Mouse (Mus musculus) megakaryocyte progenitor cell, adult 5-6 weeks (primary cell): ENCODE measurements around the gene Aff3. TPM values are rescaled to one million over a fixed set of nuclear protein-coding genes. Genes with fewer than 3 reads are reported as not detected.

ENCODE experiments used
- ATAC-seq: replicated peaks from 2 replicates; pipeline ENCODE4 v1.8.0; 2016; ENCODE audit warnings: mild to moderate bottlenecking, moderate TSS enrichment, inconsistent platforms; ENCODE audit not compliant: poor library complexity
- total RNA-seq, 2 experiments: library from RNA; stranded (forward) in 1 of 2; stranded (reverse) in 1 of 2; fragments of 157-497, 149-512 nt in 1 of 2; fragments of 200-1000 nt in 1 of 2; gene quantifications; 2 replicates each; pipeline versions ENCODE4 v1.2.3 to v1.2.4; 2015 to 2017

Aff3 gene
- total RNA-seq, 2 experiments from 2014 or later = 11.8 to 26.9 TPM

GRCm38 (mm10) chr1:38354585-38354984 is 310.2 kb downstream of the Aff3 start:
- no peak for ATAC-seq

GRCm38 (mm10) chr1:38347346-38347745 is 317.4 kb downstream of the Aff3 start:
- no peak for ATAC-seq

DNA sequence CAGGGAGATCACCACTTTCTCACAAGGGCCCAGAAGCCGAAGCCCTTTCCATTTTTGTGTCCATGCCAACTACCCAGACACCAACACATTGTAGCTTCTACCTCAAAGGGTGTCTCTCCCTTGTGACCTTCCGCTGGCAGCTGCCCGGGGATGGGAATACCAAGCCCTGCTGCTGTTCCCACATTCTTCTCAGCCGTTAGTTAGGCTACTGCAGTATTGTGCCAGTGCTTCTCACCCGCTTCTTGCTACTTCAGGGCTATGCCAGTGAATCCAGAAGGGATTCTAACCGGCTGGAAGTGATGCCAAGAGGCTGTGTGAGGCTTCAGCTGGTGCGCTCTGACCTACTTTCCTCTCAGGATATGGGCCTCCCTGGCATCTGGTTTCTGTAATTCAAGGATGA is 330.5 kb downstream of the Aff3 start:
- ATAC-seq = no peak

- ATAC-seq = no peak
These were observed 331.8 kb downstream of the Aff3 start for GRCm38 (mm10) chr1:38332919-38333318.

GRCm38 (mm10) chr1:38324206-38324605 is 340.5 kb downstream of the Aff3 start:
- no peak for ATAC-seq

- peak; percentile 36; the same call in 1 of the 2 replicates for ATAC-seq
These were observed 342.9 kb downstream of the Aff3 start for GRCm38 (mm10) chr1:38321861-38322260.

- peak; percentile 90 for ATAC-seq
These were observed 343.8 kb downstream of the Aff3 start for GRCm38 (mm10) chr1:38320971-38321305.

GRCm38 (mm10) chr1:38320126-38320970 is 344.4 kb downstream of the Aff3 start:
- no peak for ATAC-seq

DNA sequence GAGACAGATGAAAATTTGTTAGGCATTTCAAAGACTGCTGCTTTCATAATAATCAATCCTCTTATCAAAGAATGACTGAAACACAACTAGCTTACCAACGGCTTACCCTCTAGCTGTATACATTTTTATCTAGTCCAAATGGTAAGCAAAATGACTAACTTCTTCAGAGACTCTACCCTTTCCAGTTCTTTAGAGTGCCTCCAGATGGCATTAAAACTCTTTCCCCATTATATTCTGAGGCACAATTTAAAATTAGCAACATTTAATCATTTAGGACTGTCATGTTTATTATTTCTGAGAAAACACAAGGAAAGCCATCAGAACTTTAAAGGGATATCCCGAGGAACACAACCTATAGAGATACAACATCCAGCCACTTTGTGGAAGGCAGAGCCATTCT is 346.1 kb downstream of the Aff3 start:
- ATAC-seq = no peak

DNA sequence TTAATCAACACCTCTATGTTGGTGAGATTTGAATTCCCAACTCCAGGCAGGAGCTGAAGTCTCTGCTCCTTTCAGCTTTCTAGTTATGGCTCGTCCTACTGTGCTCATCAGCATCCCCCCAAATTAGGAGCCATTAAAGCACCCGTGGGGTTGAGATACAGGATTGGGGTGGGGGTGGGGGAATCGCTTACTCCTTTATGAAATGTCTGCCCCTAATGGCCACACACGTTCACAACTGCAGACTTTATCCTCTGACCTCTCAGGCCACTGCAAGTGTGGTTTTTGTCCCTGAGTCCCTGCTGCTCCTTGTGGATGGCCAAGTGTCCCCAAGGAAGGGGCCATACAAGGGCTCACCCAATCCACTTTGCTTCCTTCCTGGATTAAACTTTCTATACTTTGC is 348.8 kb downstream of the Aff3 start:
- no peak for ATAC-seq

- ATAC-seq = no peak
These were observed 354.3 kb downstream of the Aff3 start for GRCm38 (mm10) chr1:38310496-38310895.

- no peak for ATAC-seq
These were observed 354.7 kb downstream of the Aff3 start for GRCm38 (mm10) chr1:38310076-38310475.

- no peak for ATAC-seq
These were observed 355.4 kb downstream of the Aff3 start for GRCm38 (mm10) chr1:38309341-38309740.

GRCm38 (mm10) chr1:38308705-38308996 is 356.1 kb downstream of the Aff3 start:
- no peak for ATAC-seq

- no peak for ATAC-seq
These were observed 356.7 kb downstream of the Aff3 start for GRCm38 (mm10) chr1:38307821-38308704.

DNA sequence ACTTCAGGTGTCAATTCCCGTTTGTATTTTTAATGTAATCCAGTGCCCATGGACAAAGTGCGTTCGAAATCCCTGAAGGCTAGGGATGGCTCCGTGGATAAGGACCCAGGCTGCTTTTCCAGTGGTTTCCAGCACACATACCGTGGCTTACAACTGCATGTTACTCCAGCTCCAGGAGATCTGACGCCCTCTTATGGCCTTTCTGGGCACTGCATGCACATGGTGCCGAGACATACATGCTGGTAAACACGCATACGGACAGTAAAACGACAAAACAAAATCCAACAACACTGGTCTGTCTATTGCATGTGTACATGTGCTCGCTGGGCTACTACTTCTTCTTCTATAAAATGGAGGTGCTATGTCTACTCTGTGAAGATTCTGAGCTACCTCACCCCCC is 357.5 kb downstream of the Aff3 start:
- ATAC-seq = no peak

GRCm38 (mm10) chr1:38306146-38306545 is 358.6 kb downstream of the Aff3 start:
- no peak for ATAC-seq

DNA sequence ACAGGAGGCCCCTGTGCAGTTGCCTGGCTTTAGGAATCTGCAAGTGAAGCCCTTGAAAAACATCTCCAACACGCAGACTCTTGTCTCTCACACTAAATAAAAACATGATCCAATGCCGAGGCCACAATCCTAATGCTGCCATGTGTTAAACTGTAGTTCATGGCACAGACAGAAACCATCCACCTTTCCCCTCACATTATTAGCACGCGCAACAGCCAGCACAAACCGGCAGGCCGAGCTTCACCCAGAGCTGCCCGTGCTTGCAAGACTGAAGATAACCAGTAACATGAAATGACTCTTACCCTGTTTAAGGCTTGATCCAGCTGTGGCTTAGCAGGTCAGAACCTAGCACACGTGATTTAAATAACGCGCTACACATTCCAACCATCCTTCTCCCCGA is 360.4 kb downstream of the Aff3 start:
- no peak for ATAC-seq

DNA sequence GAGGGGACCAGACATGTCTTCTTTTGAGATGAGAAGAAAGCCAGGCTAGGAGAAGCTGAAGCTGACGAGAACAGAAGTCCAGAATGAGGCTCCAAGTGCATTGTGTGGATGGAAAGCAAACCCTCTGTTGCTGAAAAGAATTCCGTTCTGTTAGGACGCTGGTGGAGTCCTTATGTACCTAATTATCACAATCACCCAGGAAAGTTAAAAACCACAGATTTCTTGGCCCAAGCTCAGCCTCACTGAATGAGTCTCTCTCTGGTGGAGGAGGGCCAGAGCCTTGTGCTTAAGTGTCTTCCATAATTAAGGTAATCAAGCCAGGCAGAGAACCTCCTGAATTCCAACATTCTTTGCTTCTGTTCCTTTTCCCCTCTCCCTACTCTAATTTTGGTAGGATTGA is 366.5 kb downstream of the Aff3 start:
- ATAC-seq = no peak

- ATAC-seq = no peak
These were observed 369.8 kb downstream of the Aff3 start for GRCm38 (mm10) chr1:38294906-38295305.

- ATAC-seq = no peak
These were observed 370.4 kb downstream of the Aff3 start for GRCm38 (mm10) chr1:38294336-38294695.

DNA sequence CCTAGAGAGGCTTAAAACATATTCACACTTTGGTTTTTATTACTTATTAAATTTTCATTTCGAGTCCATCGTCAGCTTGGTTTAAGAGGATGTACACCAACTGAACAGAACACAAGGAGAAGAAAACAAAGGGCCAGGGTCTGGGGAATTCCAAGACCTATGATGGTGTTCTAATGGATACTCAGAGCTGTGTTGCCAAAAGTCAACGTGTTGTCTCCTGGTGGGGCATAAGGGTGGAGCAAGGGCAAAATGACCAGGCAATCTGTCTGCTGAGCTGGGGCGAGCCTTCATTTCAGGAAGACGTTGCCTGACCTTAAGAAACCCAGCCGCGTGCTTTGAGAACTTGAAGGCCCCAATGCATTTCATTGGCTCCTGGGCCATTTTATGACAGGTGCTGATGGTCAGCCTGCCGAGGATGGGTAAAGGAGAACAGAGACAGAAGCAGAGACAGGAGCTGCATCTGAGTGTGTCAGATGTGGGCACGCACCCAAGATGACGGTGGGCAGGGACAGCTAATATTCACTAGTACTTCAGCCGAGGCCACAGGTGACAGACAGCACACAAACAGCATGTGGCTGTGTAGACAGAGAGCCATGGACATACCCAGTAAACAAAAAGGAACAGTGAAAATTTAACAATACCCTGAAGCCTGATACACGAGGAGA is 371.0 kb downstream of the Aff3 start:
- ATAC-seq = no peak
